Mouse (Mus musculus): ENCODE data around the gene Cgref1. TPM values are rescaled to one million over a fixed set of nuclear protein-coding genes. Genes with fewer than 3 reads are reported as not detected.

Cgref1 gene
- total RNA-seq (2014; fragmentation: Nextera tagmentation) (not detected in 2 replicates), total RNA-seq (2017) (0.33 TPM in 1 of 2 replicates, not detected in the other), polyA plus RNA-seq (2012) (not detected in 2 replicates)

GRCm38 (mm10) chr5:30944956-30945781, at the start of gene Cgref1:
Gene Cgref1, minus strand, starts transcription at chr5:30945591.
- TF ChIP-seq TAL1 (conservative IDR thresholded peaks at IDR 0.05; ENCODE audit: low read depth, low read length) (no peak), GATA2 (IDR thresholded peaks at IDR 0.05; ENCODE audit: borderline replicate concordance, low read depth, low read length) (no peak), POLR2AphosphoS5 (IDR thresholded peaks at IDR 0.05; ENCODE audit: insufficient replicate concordance, low read depth, low read length) (no peak), CTCF (IDR thresholded peaks at IDR 0.05; ENCODE audit: low read depth, low read length) (no peak), GATA1 (IDR thresholded peaks at IDR 0.05; ENCODE audit: borderline replicate concordance, low read length) (no peak)
- no peaks in the 10 kb centered on the region for H3K36me3 ChIP-seq (replicated peaks)
- H3K4me3 ChIP-seq (ENCODE audit: low read depth, low read length), result no peak within 1 kb of the TSS
- no peak for ATAC-seq (ENCODE audit: extremely low read depth, insufficient number of reproducible peaks, low FRiP score, poor library complexity, severe bottlenecking)
- H3K4me1 ChIP-seq (ENCODE audit: insufficient read depth, low read depth, low read length), result peaks cover 18% of the 10 kb centered on the region
- peaks cover 28% of the 10 kb centered on the region for H3K27me3 ChIP-seq (ENCODE audit: insufficient read depth, low read length)
- DNase-seq (ENCODE audit: low spot score), result no peak
- no peaks in the 10 kb centered on the region for H3K9me3 ChIP-seq (replicated peaks)

DNA sequence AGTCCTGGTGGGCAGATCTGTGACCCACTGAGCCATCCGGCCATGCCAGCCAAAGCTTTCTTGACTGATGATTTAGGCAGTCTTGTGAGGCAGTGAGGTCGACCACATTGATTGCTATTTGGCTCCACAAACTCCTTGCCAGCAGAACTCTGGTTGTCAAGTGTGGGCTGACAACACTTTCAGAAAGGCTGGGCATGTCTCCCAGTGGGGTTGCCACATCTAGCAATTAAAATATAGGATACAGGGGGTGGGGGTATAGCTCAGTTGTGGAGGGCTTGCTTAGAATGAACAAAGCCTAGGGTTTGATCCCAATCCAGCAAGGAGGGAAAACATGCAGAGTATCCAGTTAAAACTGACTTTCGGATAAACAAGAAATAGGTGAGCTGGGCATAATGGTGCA, 48.7 kb upstream of the Cgref1 start:
- Histone ChIP-seq H3K4me3 (ENCODE audit: low read depth, low read length) (no peak overlapping the region), H3K36me3 (replicated peaks) (no peaks in the 10 kb centered on the region), H3K27me3 (ENCODE audit: insufficient read depth, low read length) (peaks cover 6% of the 10 kb centered on the region), H3K4me1 (ENCODE audit: insufficient read depth, low read depth, low read length) (no peaks in the 10 kb centered on the region; the same call in 1 of the 2 replicates), H3K9me3 (replicated peaks) (no peaks in the 10 kb centered on the region)
- TF ChIP-seq CTCF (IDR thresholded peaks at IDR 0.05; ENCODE audit: low read depth, low read length) (no peak), GATA2 (IDR thresholded peaks at IDR 0.05; ENCODE audit: borderline replicate concordance, low read depth, low read length) (no peak), TAL1 (conservative IDR thresholded peaks at IDR 0.05; ENCODE audit: low read depth, low read length) (no peak), GATA1 (IDR thresholded peaks at IDR 0.05; ENCODE audit: borderline replicate concordance, low read length) (no peak), POLR2AphosphoS5 (IDR thresholded peaks at IDR 0.05; ENCODE audit: insufficient replicate concordance, low read depth, low read length) (no peak)
- no peak for ATAC-seq (ENCODE audit: extremely low read depth, insufficient number of reproducible peaks, low FRiP score, poor library complexity, severe bottlenecking)
- no peak for DNase-seq (ENCODE audit: low spot score)

DNA sequence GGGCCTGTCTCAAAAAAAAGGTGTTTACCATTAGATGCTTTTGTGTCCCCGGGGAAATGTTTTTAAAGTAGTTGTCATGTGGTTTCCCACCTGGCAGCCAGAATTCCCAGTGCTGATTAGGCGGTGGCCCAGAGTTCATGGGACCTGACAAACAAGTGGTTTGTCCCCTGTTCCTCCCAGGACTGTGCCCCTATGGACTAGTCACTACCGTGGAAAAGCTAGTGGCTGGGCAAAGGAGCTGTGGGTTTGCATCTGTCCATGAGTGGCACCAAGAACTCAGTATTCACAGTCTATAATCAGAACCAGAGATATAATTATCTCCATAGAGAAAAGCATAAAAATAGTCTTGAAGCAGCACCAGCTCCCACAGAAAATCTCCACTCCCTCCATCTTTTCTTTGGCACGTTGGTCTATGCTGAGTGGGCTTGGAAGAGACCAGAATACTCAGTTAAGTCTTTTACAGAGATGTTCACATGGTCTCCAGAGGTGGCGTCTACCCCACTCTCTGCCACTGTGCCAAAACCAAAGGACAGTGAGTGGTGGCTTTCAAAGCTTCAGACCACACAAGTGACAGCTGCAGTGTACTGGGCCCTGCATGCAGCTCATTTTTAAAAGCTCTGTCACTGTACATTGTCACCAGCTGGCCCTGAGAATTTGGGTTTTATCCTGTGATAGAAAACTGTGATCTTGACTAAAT, 47.7 kb upstream of the Cgref1 start:
- Histone ChIP-seq H3K36me3 (replicated peaks) (no peaks in the 10 kb centered on the region), H3K27me3 (ENCODE audit: insufficient read depth, low read length) (peaks cover 9% of the 10 kb centered on the region), H3K4me1 (ENCODE audit: insufficient read depth, low read depth, low read length) (no peaks in the 10 kb centered on the region; the same call in 1 of the 2 replicates), H3K4me3 (ENCODE audit: low read depth, low read length) (no peak overlapping the region), H3K9me3 (replicated peaks) (no peaks in the 10 kb centered on the region)
- no peak for TF ChIP-seq TAL1 (conservative IDR thresholded peaks at IDR 0.05; ENCODE audit: low read depth, low read length)
- no peak for ATAC-seq (ENCODE audit: extremely low read depth, insufficient number of reproducible peaks, low FRiP score, poor library complexity, severe bottlenecking)
- DNase-seq (ENCODE audit: low spot score), result no peak

DNA sequence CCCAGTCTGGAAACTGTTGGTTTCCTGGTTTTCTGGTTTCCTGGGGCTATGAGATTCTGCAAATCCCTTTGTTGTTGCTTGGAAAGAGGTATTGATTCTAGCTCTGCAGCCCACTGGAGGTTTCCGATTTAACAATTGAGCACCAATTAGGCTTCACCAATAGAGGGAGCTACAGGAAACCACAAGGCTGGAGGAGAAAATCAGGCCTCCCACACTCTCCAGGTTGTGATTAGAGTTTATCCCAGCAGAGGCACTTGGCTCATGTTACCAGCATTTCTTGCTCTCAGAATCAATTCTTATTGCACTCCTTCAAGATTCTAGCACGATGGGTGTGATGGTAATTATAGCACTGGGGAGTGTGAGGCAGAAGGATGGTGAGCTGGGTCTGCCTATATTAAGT, 37.0 kb upstream of the Cgref1 start:
- ATAC-seq (ENCODE audit: extremely low read depth, insufficient number of reproducible peaks, low FRiP score, poor library complexity, severe bottlenecking), result no peak

DNA sequence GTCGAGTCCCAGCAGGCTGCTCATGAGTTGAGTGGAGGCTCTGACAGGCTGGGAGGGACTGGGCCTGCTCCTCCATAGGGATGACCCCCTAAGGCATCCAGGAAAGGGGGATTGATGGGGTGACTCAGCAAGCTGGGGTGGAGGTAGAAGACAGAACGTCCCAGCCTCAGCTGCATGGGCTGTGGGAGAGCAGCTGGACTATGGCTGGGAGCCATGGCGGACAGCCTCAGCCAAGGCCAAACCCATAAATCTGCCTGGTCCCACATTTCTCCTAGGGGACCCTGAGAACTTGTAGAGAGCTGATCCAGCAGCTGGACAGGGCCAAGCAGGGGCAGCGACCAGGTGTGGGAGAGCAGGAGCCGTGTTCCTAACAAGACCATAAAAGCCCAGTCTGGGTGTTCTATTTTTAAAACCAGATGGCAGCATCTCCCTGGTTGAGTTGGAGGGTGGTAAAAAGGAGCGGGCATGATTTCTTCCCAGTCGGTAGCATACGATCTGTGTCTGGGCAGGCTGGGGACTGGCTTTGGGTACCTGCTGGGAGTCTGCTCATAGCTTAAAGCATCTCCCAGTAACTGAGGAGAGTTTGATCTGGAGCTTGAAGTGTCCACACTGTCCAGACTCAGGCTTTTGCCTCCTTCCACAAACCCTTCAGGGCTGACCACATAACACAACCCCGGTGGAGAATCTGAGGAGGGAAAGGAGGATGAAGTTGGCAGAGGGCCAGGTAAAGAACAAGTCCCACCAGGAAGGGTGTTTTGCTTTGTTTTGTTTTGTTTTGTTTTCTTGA, 29.7 kb upstream of the Cgref1 start:
- Histone ChIP-seq H3K9me3 (replicated peaks) (no peaks in the 10 kb centered on the region), H3K27me3 (ENCODE audit: insufficient read depth, low read length) (peaks cover 35% of the 10 kb centered on the region), H3K36me3 (replicated peaks) (no peaks in the 10 kb centered on the region), H3K4me1 (ENCODE audit: insufficient read depth, low read depth, low read length) (no peaks in the 10 kb centered on the region), H3K4me3 (ENCODE audit: low read depth, low read length) (no peak overlapping the region)
- ATAC-seq (ENCODE audit: extremely low read depth, insufficient number of reproducible peaks, low FRiP score, poor library complexity, severe bottlenecking) (no peak), DNase-seq (ENCODE audit: low spot score) (no peak)
- TF ChIP-seq GATA2 (IDR thresholded peaks at IDR 0.05; ENCODE audit: borderline replicate concordance, low read depth, low read length) (no peak), CTCF (IDR thresholded peaks at IDR 0.05; ENCODE audit: low read depth, low read length) (no peak), GATA1 (IDR thresholded peaks at IDR 0.05; ENCODE audit: borderline replicate concordance, low read length) (no peak), TAL1 (conservative IDR thresholded peaks at IDR 0.05; ENCODE audit: low read depth, low read length) (no peak), POLR2AphosphoS5 (IDR thresholded peaks at IDR 0.05; ENCODE audit: insufficient replicate concordance, low read depth, low read length) (no peak)

More for the DNA sequence above, 37.0 kb upstream of the Cgref1 start:
- H3K4me3 ChIP-seq (ENCODE audit: low read depth, low read length), result no peak overlapping the region
- H3K27me3 ChIP-seq (ENCODE audit: insufficient read depth, low read length), result peaks cover 11% of the 10 kb centered on the region
- no peaks in the 10 kb centered on the region for H3K4me1 ChIP-seq (ENCODE audit: insufficient read depth, low read depth, low read length)
- no peaks in the 10 kb centered on the region for H3K36me3 ChIP-seq (replicated peaks)
- DNase-seq (ENCODE audit: low spot score), result no peak
- no peaks in the 10 kb centered on the region for H3K9me3 ChIP-seq (replicated peaks)
- no peak for TF ChIP-seq CTCF (IDR thresholded peaks at IDR 0.05; ENCODE audit: low read depth, low read length)
- TF ChIP-seq GATA2 (IDR thresholded peaks at IDR 0.05; ENCODE audit: borderline replicate concordance, low read depth, low read length), result no peak
- no peak for TF ChIP-seq POLR2AphosphoS5 (IDR thresholded peaks at IDR 0.05; ENCODE audit: insufficient replicate concordance, low read depth, low read length)
- no peak for TF ChIP-seq TAL1 (conservative IDR thresholded peaks at IDR 0.05; ENCODE audit: low read depth, low read length)
- no peak for TF ChIP-seq GATA1 (IDR thresholded peaks at IDR 0.05; ENCODE audit: borderline replicate concordance, low read length)

- TF ChIP-seq CTCF (IDR thresholded peaks at IDR 0.05; ENCODE audit: low read depth, low read length) (no peak), TAL1 (conservative IDR thresholded peaks at IDR 0.05; ENCODE audit: low read depth, low read length) (no peak), GATA2 (IDR thresholded peaks at IDR 0.05; ENCODE audit: borderline replicate concordance, low read depth, low read length) (no peak), POLR2AphosphoS5 (IDR thresholded peaks at IDR 0.05; ENCODE audit: insufficient replicate concordance, low read depth, low read length) (no peak), GATA1 (IDR thresholded peaks at IDR 0.05; ENCODE audit: borderline replicate concordance, low read length) (no peak)
- no peaks in the 10 kb centered on the region for H3K9me3 ChIP-seq (replicated peaks)
- H3K36me3 ChIP-seq (replicated peaks), result no peaks in the 10 kb centered on the region
- H3K4me3 ChIP-seq (ENCODE audit: low read depth, low read length), result no peak overlapping the region
- H3K27me3 ChIP-seq (ENCODE audit: insufficient read depth, low read length), result peaks cover 57% of the 10 kb centered on the region
- H3K4me1 ChIP-seq (ENCODE audit: insufficient read depth, low read depth, low read length), result no peaks in the 10 kb centered on the region
- ATAC-seq (ENCODE audit: extremely low read depth, insufficient number of reproducible peaks, low FRiP score, poor library complexity, severe bottlenecking) (no peak), DNase-seq (ENCODE audit: low spot score) (no peak)
Measured at GRCm38 (mm10) chr5:30969440-30969839, 24.0 kb upstream of the Cgref1 start.

Measured in G1E (cell line).